Mouse (Mus musculus) forebrain, embryonic 14.5 days (tissue): ENCODE data around the gene Serpinf2. TPM values are rescaled to one million over a fixed set of nuclear protein-coding genes. Genes with fewer than 3 reads are reported as not detected.

Experiments used
- ATAC-seq: fragments of 200-750 bp; cut with Nextera tagmentation; 2 replicates; pipeline ENCODE4 v1.8.0; 2017; ENCODE audit warnings: mild to moderate bottlenecking, moderate library complexity
- DNase-seq: peaks from one replicate; pipeline ENCODE4 v3.0.0-alpha.2; 2015; ENCODE audit warnings: low spot score
- H3K27ac ChIP-seq: fragments of 300-500 bp; sonication (generic); 2 replicates; pipeline ENCODE4 v1.5.1; 2014; ENCODE audit warnings: low read depth, mild to moderate bottlenecking, control low read depth, low read length, moderate library complexity
- H3K27me3 ChIP-seq: fragments of 300-500 bp; sonication (generic); replicated peaks from 2 replicates; pipeline ENCODE4 v1.6.1; 2014; ENCODE audit warnings: low read length, control low read depth, mixed read lengths; ENCODE audit not compliant: control insufficient read depth, insufficient read depth
- H3K36me3 ChIP-seq: fragments of 300-500 bp; sonication (generic); 2 replicates; pipeline ENCODE4 v1.6.1; 2014; ENCODE audit warnings: low read length, control low read depth; ENCODE audit not compliant: control insufficient read depth, insufficient read depth
- H3K4me1 ChIP-seq: fragments of 300-500 bp; sonication (generic); 2 replicates; pipeline ENCODE4 v1.6.1; 2014; ENCODE audit warnings: antibody characterized with exemption, low read length, control low read depth; ENCODE audit not compliant: control insufficient read depth, insufficient read depth
- H3K4me2 ChIP-seq: fragments of 300-500 bp; sonication (generic); 2 replicates; pipeline ENCODE4 v1.6.1; 2014; ENCODE audit warnings: mild to moderate bottlenecking, control low read depth, low read length
- H3K4me3 ChIP-seq: fragments of 300-500 bp; sonication (generic); 2 replicates; pipeline ENCODE4 v1.5.1; 2014; ENCODE audit warnings: low read depth, low read length, control low read depth
- H3K9ac ChIP-seq: fragments of 300-500 bp; sonication (generic); 2 replicates; pipeline ENCODE4 v1.6.1; 2014; ENCODE audit warnings: mild to moderate bottlenecking, low read length, control low read depth, moderate library complexity
- H3K9me3 ChIP-seq: fragments of 300-500 bp; sonication (generic); replicated peaks from 2 replicates; pipeline ENCODE4 v1.6.1; 2016; ENCODE audit warnings: low read length, control low read depth, mixed read lengths; ENCODE audit not compliant: control insufficient read depth
- WGBS: fragments of 180-500 bp; shearing (Covaris S2); extraction: QIAGEN DNeasy Blood & Tissue Kit; methylation state at CpG from one replicate; pipeline ENCODE4 v1.1.7; 2014; 5-methylcytosine and 5-hydroxymethylcytosine counted together
- polyA plus RNA-seq: library from polyadenylated mRNA; unstranded; fragments of >200 nt; fragmentation: Nextera tagmentation; extraction: Ambion mirVana; gene quantifications from 2 replicates; pipeline ENCODE4 v1.2.1, GENCODE M21; 2014

The Serpinf2 gene
- polyA plus RNA-seq, 1 experiment from 2014 or later, result not detected

- WGBS, result 91% methylated on average over 7 of the region's 7 CpGs
- Histone ChIP-seq H3K27me3 (no peaks in the 10 kb centered on the region), H3K27ac (no peak overlapping the region), H3K9me3 (no peaks in the 10 kb centered on the region), H3K4me3 (no peak overlapping the region), H3K36me3 (no peaks in the 10 kb centered on the region), H3K4me1 (no peaks in the 10 kb centered on the region), H3K9ac (no peak overlapping the region), H3K4me2 (no peak overlapping the region)
- DNase-seq (no peak), ATAC-seq (no peak)
Observed at GRCm38 (mm10) chr11:75410591-75410990, 28.8 kb downstream of the Serpinf2 start.

GRCm38 (mm10) chr11:75409679-75410575 is 29.5 kb downstream of the Serpinf2 start:
- H3K4me2 ChIP-seq, result no peak overlapping the region
- no peaks in the 10 kb centered on the region for H3K36me3 ChIP-seq
- no peak for DNase-seq
- H3K9me3 ChIP-seq, result no peaks in the 10 kb centered on the region
- WGBS, result 79% methylated on average over 17 of the region's 17 CpGs
- H3K27ac ChIP-seq, result no peak overlapping the region
- no peak for ATAC-seq
- H3K9ac ChIP-seq, result no peak overlapping the region
- H3K4me3 ChIP-seq, result no peak overlapping the region
- H3K4me1 ChIP-seq, result no peaks in the 10 kb centered on the region
- no peaks in the 10 kb centered on the region for H3K27me3 ChIP-seq

GRCm38 (mm10) chr11:75406865-75407264 is 32.5 kb downstream of the Serpinf2 start:
- H3K27ac ChIP-seq, result no peak overlapping the region
- no peaks in the 10 kb centered on the region for H3K36me3 ChIP-seq
- no peaks in the 10 kb centered on the region for H3K4me1 ChIP-seq
- no peaks in the 10 kb centered on the region for H3K9me3 ChIP-seq
- ATAC-seq, result no peak
- no peak for DNase-seq
- H3K4me3 ChIP-seq, result no peak overlapping the region
- H3K9ac ChIP-seq, result no peak overlapping the region
- H3K27me3 ChIP-seq, result no peaks in the 10 kb centered on the region
- 40% methylated on average over 3 of the region's 3 CpGs for WGBS
- no peak overlapping the region for H3K4me2 ChIP-seq

- 73% methylated on average over 4 of the region's 4 CpGs for WGBS
- H3K4me2 ChIP-seq, result no peak overlapping the region
Observed at GRCm38 (mm10) chr11:75406104-75406503, 33.3 kb downstream of the Serpinf2 start.

GRCm38 (mm10) chr11:75404801-75405200 is 34.6 kb downstream of the Serpinf2 start:
- no peaks in the 10 kb centered on the region for H3K9me3 ChIP-seq
- H3K4me1 ChIP-seq, result no peaks in the 10 kb centered on the region
- H3K36me3 ChIP-seq, result no peaks in the 10 kb centered on the region
- H3K27ac ChIP-seq, result no peak overlapping the region
- H3K4me2 ChIP-seq, result no peak overlapping the region
- 92% methylated on average over 6 of the region's 6 CpGs for WGBS
- ATAC-seq, result no peak
- no peak overlapping the region for H3K4me3 ChIP-seq
- no peaks in the 10 kb centered on the region for H3K27me3 ChIP-seq
- no peak for DNase-seq
- H3K9ac ChIP-seq, result no peak overlapping the region

More at GRCm38 (mm10) chr11:75406104-75406503, 33.3 kb downstream of the Serpinf2 start:
- no peak overlapping the region for H3K27ac ChIP-seq
- no peak overlapping the region for H3K4me3 ChIP-seq
- ATAC-seq (no peak), DNase-seq (no peak)
- H3K9ac ChIP-seq, result no peak overlapping the region
- no peaks in the 10 kb centered on the region for H3K36me3 ChIP-seq
- no peaks in the 10 kb centered on the region for H3K27me3 ChIP-seq
- no peaks in the 10 kb centered on the region for H3K4me1 ChIP-seq
- H3K9me3 ChIP-seq, result no peaks in the 10 kb centered on the region

GRCm38 (mm10) chr11:75403301-75404052 is 35.9 kb downstream of the Serpinf2 start:
- H3K4me2 ChIP-seq, result no peak overlapping the region
- H3K9me3 ChIP-seq, result no peaks in the 10 kb centered on the region
- no peak overlapping the region for H3K4me3 ChIP-seq
- 81% methylated on average over 6 of the region's 6 CpGs for WGBS
- ATAC-seq (no peak), DNase-seq (no peak)
- no peaks in the 10 kb centered on the region for H3K27me3 ChIP-seq
- no peaks in the 10 kb centered on the region for H3K36me3 ChIP-seq
- no peak overlapping the region for H3K9ac ChIP-seq
- no peaks in the 10 kb centered on the region for H3K4me1 ChIP-seq
- H3K27ac ChIP-seq, result no peak overlapping the region

- no peak overlapping the region for H3K4me2 ChIP-seq
- no peaks in the 10 kb centered on the region for H3K9me3 ChIP-seq
- no peaks in the 10 kb centered on the region for H3K4me1 ChIP-seq
- no peaks in the 10 kb centered on the region for H3K27me3 ChIP-seq
- peak; percentile 84 for DNase-seq
- H3K4me3 ChIP-seq, result no peak overlapping the region
- no peak overlapping the region for H3K9ac ChIP-seq
- 68% methylated on average over 5 of the region's 5 CpGs for WGBS
- H3K27ac ChIP-seq, result no peak overlapping the region
- no peaks in the 10 kb centered on the region for H3K36me3 ChIP-seq
- ATAC-seq, result peak; percentile 50
Observed at GRCm38 (mm10) chr11:75402271-75402690, 37.1 kb downstream of the Serpinf2 start.

GRCm38 (mm10) chr11:75400099-75400498 is 39.3 kb downstream of the Serpinf2 start:
- H3K4me3 ChIP-seq, result no peak overlapping the region
- no peak overlapping the region for H3K27ac ChIP-seq
- DNase-seq, result peak; percentile 50
- H3K4me2 ChIP-seq, result no peak overlapping the region
- H3K9ac ChIP-seq, result no peak overlapping the region
- H3K36me3 ChIP-seq, result no peaks in the 10 kb centered on the region
- no peaks in the 10 kb centered on the region for H3K4me1 ChIP-seq
- 68% methylated on average over 9 of the region's 9 CpGs for WGBS
- no peaks in the 10 kb centered on the region for H3K9me3 ChIP-seq
- no peak for ATAC-seq
- H3K27me3 ChIP-seq, result no peaks in the 10 kb centered on the region

- WGBS, result 86% methylated on average over 11 of the region's 11 CpGs
- Histone ChIP-seq H3K4me2 (no peak overlapping the region), H3K27ac (no peak overlapping the region; the same call in 1 of the 2 replicates), H3K36me3 (no peaks in the 10 kb centered on the region), H3K4me3 (no peak overlapping the region), H3K9ac (no peak overlapping the region), H3K4me1 (no peaks in the 10 kb centered on the region), H3K27me3 (no peaks in the 10 kb centered on the region), H3K9me3 (no peaks in the 10 kb centered on the region)
- ATAC-seq (no peak), DNase-seq (no peak)
Observed at GRCm38 (mm10) chr11:75399411-75399841, 40.0 kb downstream of the Serpinf2 start.
